Mouse (Mus musculus) left cerebral cortex, adult 2 months (tissue): ENCODE measurements around the gene Cmtm8. TPM values are rescaled to one million over a fixed set of nuclear protein-coding genes. Genes with fewer than 3 reads are reported as not detected.

Experiments used
- DNase-seq, 2 experiments: peaks; one replicate each; pipeline ENCODE4 v3.0.0; 2021 to 2022; ENCODE audit warnings: low spot score in 2 of 2, mixed read lengths in 1 of 2; ENCODE audit errors: extremely low spot score in 1 of 2
- H3K27ac ChIP-seq: fragments of 200-600 bp; 2 replicates; pipeline ENCODE4 v1.8.1; 2022
- H3K4me3 ChIP-seq: fragments of 200-600 bp; 2 replicates; pipeline ENCODE4 v1.8.1; 2022
- CTCF ChIP-seq: fragments of 200-600 bp; IDR thresholded peaks from 2 replicates; pipeline ENCODE4 v1.8.1; 2022; ENCODE audit warnings: antibody characterized with exemption, mild to moderate bottlenecking, moderate library complexity
- intact Hi-C: fragments of 180-260 bp; cut with DNase I; formaldehyde crosslinking; loops from one replicate; pipeline ENCODE4 v1.15.1; 2025
- total RNA-seq, 2 experiments: library from RNA; stranded (reverse); gene quantifications; 2 replicates each; pipeline ENCODE4 v1.2.3; 2021

The Cmtm8 gene
- total RNA-seq, 2 experiments from 2014 or later, result 1.6 to 1.8 TPM

DNA sequence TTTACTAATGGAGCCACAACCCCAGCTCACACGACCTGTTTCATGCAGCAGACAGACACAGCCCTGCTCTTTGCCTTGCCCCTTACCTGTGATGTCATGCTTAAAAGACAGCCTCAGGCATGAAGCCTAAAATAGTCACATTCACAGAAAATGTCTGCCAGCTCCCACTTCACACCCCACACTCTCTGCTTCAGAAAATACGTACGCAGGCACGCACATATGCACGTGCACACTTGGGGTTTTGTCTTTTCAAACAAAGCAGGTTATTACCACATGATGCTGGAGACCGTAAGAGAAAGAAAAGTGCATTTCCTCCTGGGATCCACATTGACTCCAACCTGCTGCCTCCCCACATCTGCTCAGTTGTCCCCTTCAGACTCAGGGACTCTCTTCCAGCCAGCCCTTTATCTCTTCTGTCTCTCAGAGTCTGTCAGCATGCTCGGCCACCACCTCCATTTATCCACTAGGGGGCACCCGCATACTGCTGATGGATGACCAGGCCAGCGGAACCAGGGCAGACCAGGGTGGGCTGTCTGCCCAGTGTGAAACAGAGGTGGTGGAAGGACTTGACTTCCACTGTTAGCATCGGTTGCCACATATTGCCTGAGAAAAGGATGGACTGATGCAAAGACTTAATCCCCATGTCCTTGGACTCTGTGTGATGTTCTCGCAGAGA is 46.5 kb downstream of the Cmtm8 start:
- intact Hi-C loops, result loop anchor here (1.0 to 10.0 kb wide), 5 partner anchors 89 to 905 kb away; no protein-coding TSS in a partner anchor
- TF ChIP-seq CTCF, result peak; percentile 99
- DNase-seq, result peak; percentile 83 to 86
- Histone ChIP-seq H3K4me3 (no peak overlapping the region), H3K27ac (no peak overlapping the region)

DNA sequence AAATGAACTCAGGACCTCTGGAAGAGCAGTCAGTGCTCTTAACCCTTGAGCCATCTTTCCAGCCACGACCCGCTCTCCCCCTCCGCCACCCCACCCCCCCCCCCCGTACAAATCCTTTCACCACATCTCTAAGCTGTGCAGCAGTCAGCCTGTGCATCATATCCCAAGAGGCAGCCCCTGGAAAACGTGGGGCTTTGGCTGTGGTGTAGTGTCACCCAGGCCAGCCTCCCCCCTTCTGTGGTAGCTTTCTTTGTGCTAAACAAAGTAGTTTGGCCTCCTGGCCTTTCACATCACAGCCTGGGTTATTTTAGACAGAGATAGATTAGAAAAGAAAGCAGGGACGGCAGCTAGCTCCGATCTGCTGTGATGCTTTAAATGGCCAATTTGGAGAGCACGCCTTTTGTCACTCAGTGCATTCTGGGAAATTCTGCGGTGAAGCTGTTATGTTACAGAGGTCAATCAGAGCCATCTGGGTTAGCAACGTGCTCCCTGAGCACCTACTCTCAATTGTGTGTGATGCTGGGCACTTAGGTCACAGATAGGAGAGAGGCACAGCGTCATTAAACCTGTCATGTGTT is 47.4 kb downstream of the Cmtm8 start:
- DNase-seq, result no peak
- H3K27ac ChIP-seq, result no peak overlapping the region
- intact Hi-C loops, result loop anchor here (1.0 to 10.0 kb wide), 4 partner anchors 116 to 906 kb away; no protein-coding TSS in a partner anchor
- no peak for TF ChIP-seq CTCF
- no peak overlapping the region for H3K4me3 ChIP-seq

DNA sequence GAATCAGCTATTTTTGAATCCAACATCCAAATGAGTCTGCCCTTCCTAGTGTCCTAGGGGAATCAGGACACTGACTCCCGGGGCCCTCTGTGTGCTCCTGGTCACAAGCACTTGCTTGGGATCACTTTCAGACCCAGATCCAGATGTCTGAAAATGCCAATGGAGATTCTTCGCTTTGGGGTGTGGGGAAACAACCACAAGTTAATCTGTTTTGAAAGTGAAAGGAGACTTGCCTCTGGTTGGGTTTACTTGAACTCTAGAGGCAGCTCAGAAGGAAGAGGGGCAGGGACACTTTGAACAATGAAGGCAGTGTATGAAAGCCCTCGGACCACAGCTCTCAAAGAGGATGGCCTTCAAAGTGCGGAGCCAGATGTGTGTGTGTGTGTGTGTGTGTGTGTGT is 49.5 kb downstream of the Cmtm8 start:
- no peak for DNase-seq
- intact Hi-C loops, result loop anchor here (10.0 kb wide), 1 partner anchor 470 kb away; no protein-coding TSS in a partner anchor
- TF ChIP-seq CTCF, result no peak
- H3K27ac ChIP-seq, result no peak overlapping the region
- no peak overlapping the region for H3K4me3 ChIP-seq

DNA sequence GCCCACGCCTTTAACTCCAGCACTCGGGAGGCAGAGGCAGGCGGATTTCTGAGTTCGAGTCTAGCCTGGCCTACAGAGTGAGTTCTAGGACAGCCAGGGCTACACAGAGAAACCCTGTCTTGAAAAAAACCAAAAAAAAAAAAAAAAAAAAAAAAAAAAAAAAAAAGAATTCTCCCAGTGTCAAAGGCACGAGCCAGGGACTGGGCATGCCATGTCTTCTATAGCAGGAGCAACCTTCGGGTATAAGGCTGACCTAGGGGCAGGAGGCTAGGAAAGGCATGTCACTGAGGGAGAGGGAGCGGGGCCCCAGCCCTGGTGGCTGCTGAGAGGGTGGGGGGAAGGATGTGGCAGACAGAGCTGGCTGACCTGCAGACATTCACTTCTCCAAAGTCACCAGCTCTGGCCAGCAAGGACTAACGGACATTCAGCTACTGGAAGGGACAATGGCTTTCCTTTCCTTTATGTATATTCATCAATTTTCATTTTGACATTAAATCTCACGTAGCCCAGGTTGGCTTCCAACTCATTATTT is 50.1 kb downstream of the Cmtm8 start:
- H3K27ac ChIP-seq, result no peak overlapping the region
- DNase-seq, result no peak
- TF ChIP-seq CTCF, result no peak
- intact Hi-C loops, result loop anchor here (10.0 kb wide), 1 partner anchor 471 kb away; no protein-coding TSS in a partner anchor
- no peak overlapping the region for H3K4me3 ChIP-seq

DNA sequence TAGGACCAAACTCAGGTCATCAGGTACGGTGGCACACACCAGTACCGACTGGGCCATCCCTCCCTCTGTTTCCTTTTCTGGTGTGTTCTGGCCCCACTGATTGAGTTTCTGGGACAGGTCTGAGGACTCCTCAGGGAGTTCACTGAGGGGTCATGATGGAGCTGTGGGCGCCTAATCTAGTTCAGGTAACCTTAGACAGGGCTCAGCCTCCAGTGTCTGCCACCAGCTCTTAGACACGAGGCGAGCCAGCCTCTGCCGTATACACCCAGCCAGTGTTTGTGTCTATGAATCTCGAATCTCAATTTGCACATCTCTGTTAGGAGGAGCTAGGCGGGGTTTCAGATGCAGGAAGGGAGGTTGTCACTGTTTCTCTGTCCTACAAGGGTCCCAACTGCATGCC is 54.0 kb downstream of the Cmtm8 start:
- intact Hi-C loops, result loop anchor here (10.0 kb wide), 1 partner anchor 475 kb away; no protein-coding TSS in a partner anchor
- no peak for TF ChIP-seq CTCF
- no peak for DNase-seq
- no peak overlapping the region for H3K4me3 ChIP-seq
- no peak overlapping the region; the same call in 1 of the 2 replicates for H3K27ac ChIP-seq

DNA sequence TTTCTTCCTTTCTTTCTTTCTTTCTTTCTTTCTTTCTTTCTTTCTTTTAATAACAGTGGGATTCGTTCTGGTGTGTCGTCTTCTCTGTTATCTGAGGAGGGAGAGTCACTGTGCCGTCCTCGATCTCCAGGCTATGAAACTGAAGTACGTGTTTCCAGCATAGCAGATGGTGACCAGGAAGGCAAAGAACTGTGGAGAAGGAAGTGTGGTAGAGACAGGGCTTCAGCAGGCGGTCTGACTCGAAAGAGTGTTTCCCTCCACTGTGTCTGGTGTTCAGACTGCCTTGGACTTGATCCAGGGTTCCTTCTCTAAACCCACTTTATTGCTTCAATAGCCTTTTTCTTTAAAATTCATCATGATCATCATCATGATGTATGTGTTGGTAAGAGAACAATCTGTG is 54.4 kb downstream of the Cmtm8 start:
- DNase-seq, result no peak
- no peak overlapping the region for H3K4me3 ChIP-seq
- TF ChIP-seq CTCF, result no peak
- H3K27ac ChIP-seq, result no peak overlapping the region
- intact Hi-C loops, result no loop called here

DNA sequence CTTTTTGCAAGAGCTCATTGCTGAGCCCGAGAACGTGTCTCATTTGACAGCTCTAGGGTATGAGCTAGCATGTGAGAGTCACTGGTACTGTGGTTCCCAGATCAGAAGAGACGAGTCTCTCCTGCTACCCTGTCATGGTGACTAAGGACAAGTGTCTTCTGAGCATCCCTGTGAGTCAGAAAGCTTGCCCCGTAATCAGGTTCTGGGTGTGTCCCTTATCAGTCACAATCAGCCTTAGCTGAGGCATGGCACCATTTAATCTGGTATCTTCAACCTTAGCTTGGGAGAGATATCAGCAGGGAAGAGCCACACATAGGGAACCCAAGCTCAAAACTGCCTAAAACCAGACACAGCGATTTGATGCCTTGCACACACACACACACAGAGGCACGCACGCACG is 55.3 kb downstream of the Cmtm8 start:
- no peak for TF ChIP-seq CTCF
- no peak for DNase-seq
- Histone ChIP-seq H3K4me3 (no peak overlapping the region), H3K27ac (no peak overlapping the region)
- intact Hi-C loops, result no loop called here

DNA sequence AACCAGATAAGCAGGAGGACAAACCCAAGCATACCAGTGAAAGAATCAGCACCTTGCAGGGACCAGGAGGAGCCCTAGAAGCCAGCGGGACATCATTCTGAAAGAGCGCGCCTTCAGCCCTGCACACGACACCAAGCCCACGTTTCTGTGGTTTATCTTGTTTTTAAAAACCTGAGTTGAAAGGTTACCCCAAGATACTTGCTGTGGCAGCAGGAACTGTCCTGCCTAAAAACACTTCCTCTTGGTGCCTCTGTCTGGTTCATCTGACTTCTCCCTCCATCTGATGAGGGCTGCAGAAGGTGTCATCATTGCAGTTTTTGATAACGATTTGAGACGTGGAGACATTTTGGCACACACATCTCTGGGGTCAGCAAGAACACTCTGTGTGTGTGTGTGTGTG is 56.2 kb downstream of the Cmtm8 start:
- no peak for TF ChIP-seq CTCF
- Histone ChIP-seq H3K4me3 (no peak overlapping the region), H3K27ac (0 out of 2 replicates have a peak overlapping the region, but pooled peaks have one; percentile 11)
- intact Hi-C loops, result no loop called here
- no peak for DNase-seq

DNA sequence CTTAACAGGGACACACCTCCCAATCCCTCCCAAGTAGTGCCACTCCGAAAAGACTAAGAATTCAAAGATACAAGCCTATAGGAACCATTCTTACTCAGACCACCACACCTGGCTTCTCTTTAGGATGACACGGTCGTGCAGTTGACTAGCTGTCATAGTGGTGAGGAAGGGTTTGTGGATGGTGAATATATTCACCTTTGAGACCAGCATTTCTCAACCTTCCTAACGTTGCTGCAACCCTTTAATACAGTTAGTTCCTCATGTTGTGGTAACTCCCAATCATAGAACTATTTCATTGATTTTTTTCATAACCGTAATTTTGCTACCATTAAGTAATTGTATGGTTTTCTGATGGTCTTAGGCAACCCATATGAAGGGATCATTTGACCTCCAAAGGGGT is 56.8 kb downstream of the Cmtm8 start:
- intact Hi-C loops, result no loop called here
- TF ChIP-seq CTCF, result no peak
- Histone ChIP-seq H3K4me3 (no peak overlapping the region), H3K27ac (0 out of 2 replicates have a peak overlapping the region, but pooled peaks have one; percentile 11)
- DNase-seq, result no peak

DNA sequence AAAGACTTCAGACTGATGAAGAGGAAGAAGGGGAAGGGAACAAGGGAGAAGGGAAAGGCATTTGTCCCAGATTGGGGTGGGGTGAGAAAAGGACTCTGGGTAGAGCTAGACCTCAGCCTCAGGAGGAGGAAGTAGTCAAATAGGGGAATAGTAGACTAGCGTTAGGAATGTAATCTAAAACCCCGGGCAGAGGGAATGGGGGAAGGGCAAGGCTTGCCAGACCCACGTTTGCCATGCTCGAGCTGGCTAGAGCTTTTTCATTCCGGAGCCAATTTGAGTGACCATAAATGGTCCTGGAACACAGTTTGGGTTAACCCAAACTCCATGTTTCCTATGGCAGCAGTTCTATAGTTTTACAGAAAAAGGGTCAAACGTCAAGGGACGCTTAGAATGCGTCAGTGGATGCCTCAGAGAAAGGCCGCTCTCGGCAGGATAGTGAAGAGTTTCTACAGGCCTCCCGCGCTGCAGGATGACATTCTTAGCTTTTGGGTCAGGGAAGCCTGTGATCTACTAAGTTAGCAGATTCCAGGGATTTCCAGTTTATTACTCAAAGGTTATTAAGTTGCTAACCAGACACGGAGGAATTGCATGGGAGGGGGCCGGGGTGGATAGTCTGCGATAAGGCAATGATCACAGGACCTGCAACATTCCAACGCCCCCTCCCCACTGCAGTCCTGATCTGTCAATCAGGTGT is 58.4 kb downstream of the Cmtm8 start:
- no peak for DNase-seq
- no peak overlapping the region for H3K27ac ChIP-seq
- no peak for TF ChIP-seq CTCF
- no peak overlapping the region for H3K4me3 ChIP-seq
- intact Hi-C loops, result no loop called here

DNA sequence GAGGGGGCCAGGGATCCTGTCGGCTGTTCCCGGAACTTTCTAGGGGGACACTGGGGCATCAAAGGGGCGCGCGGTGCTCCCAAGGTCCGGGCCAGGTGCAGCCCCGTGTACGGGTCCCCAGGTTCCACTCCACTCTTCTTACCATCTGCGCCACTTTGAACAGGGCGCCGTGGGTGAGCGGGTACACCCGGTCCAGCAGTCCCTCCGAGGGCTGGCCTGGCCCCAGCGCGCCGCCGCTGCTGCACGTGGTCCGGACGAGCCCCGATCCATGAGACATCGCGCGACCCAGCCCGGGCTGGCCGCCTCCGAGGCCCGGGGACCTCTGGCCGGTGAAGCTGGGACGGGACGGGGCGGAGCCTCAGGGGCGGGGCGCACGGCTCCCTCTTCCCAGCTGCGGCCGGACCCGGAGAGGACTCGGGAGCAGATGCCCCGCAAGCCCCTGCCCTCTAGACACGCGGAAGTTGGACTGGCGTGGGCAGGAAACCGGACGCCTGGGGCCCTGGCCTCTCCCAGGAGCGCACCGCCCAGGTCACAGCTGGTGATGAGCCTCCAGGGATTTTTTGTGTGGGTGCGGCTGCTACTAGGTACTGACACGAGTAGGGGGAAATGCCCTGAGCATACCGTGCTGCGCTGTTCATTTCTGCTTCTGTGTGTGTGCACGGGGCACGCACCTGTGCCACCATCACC is 62.3 kb downstream of the Cmtm8 start, which contains the start of gene Cmtm7:
Cmtm7 (minus strand) TSS at position 331 of the 687 bp plus-strand sequence.
- peak within 1 kb of the TSS; percentile 32; the same call in 1 of the 2 replicates for H3K27ac ChIP-seq
- no peak for TF ChIP-seq CTCF
- H3K4me3 ChIP-seq, result peak within 1 kb of the TSS; percentile 42
- DNase-seq, result peak; percentile 14 to 21
- intact Hi-C loops, result no loop called here
